Mouse (Mus musculus) neural tube, embryonic 13.5 days (tissue): ENCODE results near the gene Ercc6. TPM values are rescaled to one million over a fixed set of nuclear protein-coding genes. Genes with fewer than 3 reads are reported as not detected.

Experiments
- ATAC-seq: fragments of 200-750 bp; cut with Nextera tagmentation; 2 replicates; pipeline ENCODE4 v1.8.0; 2017; ENCODE audit warnings: low read depth, mild to moderate bottlenecking, moderate TSS enrichment, moderate library complexity
- H3K27ac ChIP-seq: fragments of 300-500 bp; sonication (generic); replicated peaks from 2 replicates; pipeline ENCODE4 v1.5.1; 2015; ENCODE audit warnings: moderate library complexity, mild to moderate bottlenecking, inconsistent platforms
- H3K27me3 ChIP-seq: fragments of 300-500 bp; sonication (generic); 2 replicates; pipeline ENCODE4 v1.6.1; 2015; ENCODE audit warnings: mild to moderate bottlenecking, inconsistent platforms
- H3K36me3 ChIP-seq: fragments of 300-500 bp; sonication (generic); 2 replicates; pipeline ENCODE4 v1.6.1; 2015; ENCODE audit warnings: mild to moderate bottlenecking, inconsistent platforms
- H3K4me1 ChIP-seq: fragments of 300-500 bp; sonication (generic); replicated peaks from 2 replicates; pipeline ENCODE4 v1.6.1; 2015; ENCODE audit warnings: inconsistent platforms
- H3K4me2 ChIP-seq: fragments of 300-500 bp; sonication (generic); 2 replicates; pipeline ENCODE4 v1.6.1; 2015; ENCODE audit warnings: inconsistent platforms, mild to moderate bottlenecking, moderate library complexity
- H3K4me3 ChIP-seq: fragments of 300-500 bp; sonication (generic); 2 replicates; pipeline ENCODE4 v1.5.1; 2015; ENCODE audit warnings: mild to moderate bottlenecking, inconsistent platforms
- H3K9ac ChIP-seq: fragments of 300-500 bp; sonication (generic); 2 replicates; pipeline ENCODE4 v1.6.1; 2015; ENCODE audit warnings: moderate library complexity, mild to moderate bottlenecking, inconsistent platforms
- H3K9me3 ChIP-seq: fragments of 300-500 bp; sonication (generic); 2 replicates; pipeline ENCODE4 v1.6.1; 2016; ENCODE audit warnings: inconsistent platforms
- WGBS: fragments of 180-500 bp; shearing (Covaris S2); methylation state at CpG from one replicate; pipeline ENCODE4 v1.1.7; 2015; 5-methylcytosine and 5-hydroxymethylcytosine counted together
- polyA plus RNA-seq: library from polyadenylated mRNA; unstranded; fragments of >200 nt; fragmentation: Nextera tagmentation; extraction: Ambion mirVana; gene quantifications from 2 replicates; pipeline ENCODE4 v1.2.1, GENCODE M21; 2015

Gene Ercc6
- polyA plus RNA-seq = 25.3 and 26.7 TPM in 2 replicates

DNA sequence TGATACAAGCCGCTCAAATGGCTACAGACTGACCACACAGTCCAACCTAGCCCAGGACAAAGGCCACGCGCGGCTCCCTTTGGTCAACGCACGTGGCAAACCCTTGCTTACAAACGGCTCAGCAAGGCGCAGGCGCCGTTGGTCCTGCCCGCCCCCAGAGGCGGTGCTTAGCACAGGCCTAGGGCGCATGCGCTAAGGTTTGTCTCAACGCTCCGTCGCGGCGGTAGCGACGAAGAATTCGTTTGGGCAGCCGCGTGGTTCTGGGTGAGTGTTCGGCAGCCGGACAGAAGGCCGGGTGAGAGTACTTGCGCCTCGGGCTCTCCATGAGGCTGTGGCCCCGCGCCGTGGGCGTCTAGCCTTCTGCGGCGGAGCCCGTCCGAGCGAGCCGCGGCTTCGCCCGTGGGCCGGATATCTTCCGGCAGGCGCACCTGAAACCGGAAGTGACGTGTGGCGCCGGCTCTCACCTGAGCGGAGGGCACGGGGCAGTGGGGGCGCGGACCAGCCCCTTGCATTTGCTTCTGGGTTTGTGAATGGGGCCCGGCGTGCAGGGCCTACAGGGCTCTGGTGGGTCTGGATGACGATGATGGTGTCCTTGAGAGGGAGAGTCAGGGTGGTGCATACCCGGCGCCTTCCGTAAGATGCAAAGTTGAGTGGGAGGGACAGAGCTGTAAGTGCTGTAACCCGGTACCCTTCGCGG is at the start of gene Ercc6:
TSS of gene Ercc6 (plus strand) at position 186 of the 697 bp plus-strand sequence.
- peak within 1 kb of the TSS; percentile 89 for H3K27ac ChIP-seq

DNA sequence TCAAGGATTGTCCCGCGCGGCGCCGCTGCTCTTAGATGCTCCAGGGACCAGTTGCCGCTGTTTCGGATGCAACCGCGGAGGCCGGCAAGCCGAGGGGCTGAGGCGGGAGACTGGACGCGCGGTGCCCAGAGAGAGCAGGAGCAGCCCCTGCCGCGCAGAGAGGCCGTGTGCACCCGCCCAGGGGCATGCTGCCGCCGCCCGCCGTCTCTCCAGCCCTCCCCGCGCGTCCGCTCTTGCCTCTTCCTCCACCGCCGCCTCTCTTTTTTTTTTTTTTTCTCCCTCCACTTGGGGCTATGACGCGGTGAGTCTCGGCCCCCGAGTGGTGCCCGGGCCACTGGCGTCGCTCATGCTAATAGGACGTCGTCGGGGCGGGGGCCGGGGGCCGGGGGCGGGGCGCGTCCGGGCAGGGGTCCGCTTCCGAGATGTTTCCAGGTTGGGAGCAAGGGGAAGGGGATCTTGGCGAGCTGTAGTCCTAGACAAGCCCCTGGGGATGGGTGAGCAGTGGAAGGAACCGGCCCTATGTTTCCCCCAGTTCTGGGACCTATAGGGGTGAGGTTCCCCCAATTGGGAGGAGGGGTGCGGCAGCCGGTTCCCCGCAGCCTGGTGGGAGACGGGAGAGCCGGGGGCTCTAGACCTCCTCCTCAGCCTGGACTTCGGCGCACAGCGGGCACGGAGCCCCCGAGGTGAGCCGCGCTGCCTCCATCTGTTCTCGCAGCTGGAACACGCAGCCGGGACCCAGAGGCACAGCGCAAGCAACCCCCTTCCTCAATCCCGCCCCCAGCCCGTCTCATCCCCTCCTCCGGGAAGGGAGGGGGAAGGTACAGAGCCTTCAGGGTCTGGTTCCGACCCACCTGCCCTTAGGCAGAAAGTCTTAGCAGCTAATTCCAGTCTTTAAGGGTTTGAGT is 48.5 kb upstream of the Ercc6 start, which contains the start of gene Slc18a3:
TSS of gene Slc18a3 (minus strand) at position 250 of the 905 bp plus-strand sequence.
- Histone ChIP-seq H3K9me3 (no peaks in the 10 kb centered on the region), H3K4me3 (peak within 1 kb of the TSS; percentile 42), H3K36me3 (no peaks in the 10 kb centered on the region), H3K4me2 (peak within 1 kb of the TSS; percentile 63), H3K27ac (peak within 1 kb of the TSS; percentile 56), H3K9ac (peak within 1 kb of the TSS; percentile 53), H3K4me1 (peaks cover 39% of the 10 kb centered on the region), H3K27me3 (peaks cover 97% of the 10 kb centered on the region)
- WGBS = under 1% methylated on average over 51 of the region's 70 CpGs
- ATAC-seq = 0 out of 2 replicates have a peak, but pooled peaks have one; percentile 29

More for the DNA sequence above, at the start of gene Ercc6:
- no peaks in the 10 kb centered on the region for H3K9me3 ChIP-seq
- no peaks in the 10 kb centered on the region for H3K27me3 ChIP-seq
- WGBS = 1% methylated on average over 62 of the region's 62 CpGs
- H3K36me3 ChIP-seq = peaks cover 15% of the 10 kb centered on the region
- peak; percentile 97 for ATAC-seq
- H3K9ac ChIP-seq = peak within 1 kb of the TSS; percentile 76
- H3K4me3 ChIP-seq = peak within 1 kb of the TSS; percentile 73
- H3K4me2 ChIP-seq = peak within 1 kb of the TSS; percentile 86
- H3K4me1 ChIP-seq = peaks cover 22% of the 10 kb centered on the region

GRCm38 (mm10) chr14:32465506-32465870 is 47.8 kb upstream of the Ercc6 start:
- WGBS = 3% methylated on average over 7 of the region's 11 CpGs
- no peaks in the 10 kb centered on the region for H3K36me3 ChIP-seq

GRCm38 (mm10) chr14:32465889-32466288 is 47.4 kb upstream of the Ercc6 start, which contains the start of gene Chat:
TSS of gene Chat (minus strand) at chr14:32465989.
- no peak for ATAC-seq
- H3K4me1 ChIP-seq = peaks cover 39% of the 10 kb centered on the region
- H3K27me3 ChIP-seq = peaks cover 87% of the 10 kb centered on the region
- no peaks in the 10 kb centered on the region for H3K36me3 ChIP-seq
- no peaks in the 10 kb centered on the region for H3K9me3 ChIP-seq
- H3K9ac ChIP-seq = peak within 1 kb of the TSS; percentile 53
- peak within 1 kb of the TSS; percentile 56; the same call in 1 of the 2 replicates for H3K27ac ChIP-seq
- WGBS = 14% methylated on average over 13 of the region's 13 CpGs
- peak within 1 kb of the TSS; percentile 42 for H3K4me3 ChIP-seq
- H3K4me2 ChIP-seq = peak within 1 kb of the TSS; percentile 63

More at GRCm38 (mm10) chr14:32465506-32465870, 47.8 kb upstream of the Ercc6 start:
- no peak for ATAC-seq
- Histone ChIP-seq H3K27me3 (peaks cover 91% of the 10 kb centered on the region), H3K9me3 (no peaks in the 10 kb centered on the region), H3K4me3 (peak overlapping the region; percentile 42), H3K4me1 (peaks cover 39% of the 10 kb centered on the region), H3K9ac (peak overlapping the region; percentile 53), H3K27ac (no peak overlapping the region), H3K4me2 (peak overlapping the region; percentile 63)

DNA sequence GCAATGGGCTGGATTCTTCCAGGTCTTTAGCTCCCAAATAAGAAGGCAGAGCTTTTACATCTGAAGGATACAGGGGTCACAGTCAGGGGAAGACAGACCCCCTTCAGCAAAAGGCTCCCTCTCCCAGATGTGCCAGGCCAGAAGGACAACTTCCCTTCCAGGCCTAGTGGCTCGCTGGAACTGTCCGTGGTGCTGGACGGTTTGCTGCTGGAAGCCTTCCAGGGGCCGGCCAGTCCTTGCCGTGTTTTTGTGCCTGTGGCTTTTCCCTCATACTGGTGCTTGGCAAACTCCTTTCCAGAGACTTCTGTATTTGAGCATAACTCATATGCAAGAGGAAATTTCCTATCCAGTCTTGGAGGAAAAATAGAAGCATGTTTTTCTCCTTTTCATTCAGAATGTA is 45.7 kb upstream of the Ercc6 start:
- H3K4me1 ChIP-seq = peaks cover 39% of the 10 kb centered on the region
- no peaks in the 10 kb centered on the region for H3K9me3 ChIP-seq
- no peaks in the 10 kb centered on the region for H3K36me3 ChIP-seq
- H3K4me3 ChIP-seq = no peak overlapping the region
- H3K27me3 ChIP-seq = peaks cover 70% of the 10 kb centered on the region
- no peak overlapping the region for H3K4me2 ChIP-seq
- no peak overlapping the region for H3K27ac ChIP-seq
- no peak overlapping the region for H3K9ac ChIP-seq
- no peak for ATAC-seq
- 8% methylated on average over 5 of the region's 5 CpGs for WGBS

DNA sequence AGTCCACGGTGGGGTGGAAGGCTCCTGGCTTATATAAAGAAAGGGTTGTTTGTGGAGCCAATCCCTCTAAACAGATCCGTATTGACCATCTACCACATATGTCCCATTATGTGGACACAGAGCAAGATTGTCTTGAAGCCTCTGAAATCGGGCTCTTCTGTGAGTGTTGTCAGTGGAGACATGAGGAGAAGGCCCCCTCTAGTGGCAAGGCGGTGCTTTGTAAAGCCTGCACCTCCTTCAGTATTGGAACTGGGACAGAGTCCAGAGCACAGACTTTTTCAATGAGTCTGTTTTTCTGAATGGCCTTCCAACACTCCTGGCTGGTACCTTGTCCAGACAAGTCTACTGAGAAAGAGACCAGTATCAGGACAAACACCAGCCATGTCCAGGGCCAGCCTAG is 40.3 kb upstream of the Ercc6 start:
- 17% methylated on average over 4 of the region's 4 CpGs for WGBS
- Histone ChIP-seq H3K4me1 (peaks cover 6% of the 10 kb centered on the region), H3K27me3 (peaks cover 25% of the 10 kb centered on the region), H3K36me3 (no peaks in the 10 kb centered on the region), H3K9me3 (no peaks in the 10 kb centered on the region), H3K4me3 (no peak overlapping the region), H3K4me2 (no peak overlapping the region), H3K27ac (no peak overlapping the region), H3K9ac (no peak overlapping the region)
- peak; percentile 63; the same call in 1 of the 2 replicates for ATAC-seq

DNA sequence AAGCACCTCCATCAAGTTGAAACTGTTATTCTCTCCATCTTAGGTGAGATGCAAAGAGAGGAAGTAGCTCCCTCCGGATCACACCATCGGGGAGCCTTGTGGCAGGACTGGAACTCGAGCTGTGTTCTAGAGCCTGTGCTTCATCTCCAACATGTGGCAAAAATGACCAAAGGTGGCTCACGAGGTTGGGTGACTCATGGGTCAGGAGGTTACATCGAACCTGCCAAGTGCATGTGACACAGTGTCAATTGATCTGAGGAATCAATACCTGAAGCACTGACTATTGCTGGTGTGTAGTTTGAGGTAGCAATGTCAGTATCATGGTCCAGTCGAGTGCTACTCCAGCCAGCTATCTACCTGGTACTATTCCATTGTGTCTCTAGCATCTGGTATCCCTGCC is 36.8 kb upstream of the Ercc6 start:
- Histone ChIP-seq H3K4me3 (no peak overlapping the region), H3K4me2 (no peak overlapping the region), H3K27ac (no peak overlapping the region), H3K9ac (no peak overlapping the region), H3K36me3 (no peaks in the 10 kb centered on the region), H3K4me1 (no peaks in the 10 kb centered on the region), H3K27me3 (peaks cover 10% of the 10 kb centered on the region), H3K9me3 (no peaks in the 10 kb centered on the region)
- WGBS = 84% methylated on average over 6 of the region's 6 CpGs
- ATAC-seq = no peak

- 70% methylated on average over 1 of the region's 1 CpGs for WGBS
- ATAC-seq = no peak
- Histone ChIP-seq H3K4me2 (no peak overlapping the region), H3K4me1 (no peaks in the 10 kb centered on the region), H3K9ac (no peak overlapping the region), H3K27me3 (peaks cover 10% of the 10 kb centered on the region), H3K36me3 (no peaks in the 10 kb centered on the region), H3K4me3 (no peak overlapping the region), H3K27ac (no peak overlapping the region), H3K9me3 (no peaks in the 10 kb centered on the region)
Observed at GRCm38 (mm10) chr14:32477581-32477980, 35.7 kb upstream of the Ercc6 start.

DNA sequence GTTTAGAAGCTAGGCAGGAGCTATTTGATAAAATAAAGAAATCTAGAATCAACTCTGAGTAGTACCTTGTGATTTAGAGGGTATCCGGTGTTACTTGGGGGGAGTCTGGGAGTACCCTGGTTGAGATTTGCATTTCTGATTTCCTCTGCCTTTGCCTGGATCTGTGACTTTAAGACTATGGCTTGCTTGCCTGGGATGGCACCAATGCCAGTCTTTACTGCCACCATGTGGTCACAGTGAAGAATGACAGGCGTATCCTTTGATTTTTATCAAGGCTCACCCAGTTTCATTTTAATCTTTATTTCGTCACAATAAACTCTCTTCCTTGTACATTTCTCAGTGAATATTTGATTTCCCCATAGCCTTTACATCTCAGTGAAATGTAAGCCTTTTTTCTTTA is 31.3 kb upstream of the Ercc6 start:
- WGBS = 13% methylated on average over 3 of the region's 3 CpGs
- Histone ChIP-seq H3K9me3 (no peaks in the 10 kb centered on the region), H3K27me3 (peaks cover 6% of the 10 kb centered on the region; the same call in 1 of the 2 replicates), H3K4me1 (no peaks in the 10 kb centered on the region), H3K9ac (no peak overlapping the region), H3K4me2 (no peak overlapping the region), H3K36me3 (no peaks in the 10 kb centered on the region), H3K4me3 (no peak overlapping the region), H3K27ac (no peak overlapping the region)
- ATAC-seq = no peak

DNA sequence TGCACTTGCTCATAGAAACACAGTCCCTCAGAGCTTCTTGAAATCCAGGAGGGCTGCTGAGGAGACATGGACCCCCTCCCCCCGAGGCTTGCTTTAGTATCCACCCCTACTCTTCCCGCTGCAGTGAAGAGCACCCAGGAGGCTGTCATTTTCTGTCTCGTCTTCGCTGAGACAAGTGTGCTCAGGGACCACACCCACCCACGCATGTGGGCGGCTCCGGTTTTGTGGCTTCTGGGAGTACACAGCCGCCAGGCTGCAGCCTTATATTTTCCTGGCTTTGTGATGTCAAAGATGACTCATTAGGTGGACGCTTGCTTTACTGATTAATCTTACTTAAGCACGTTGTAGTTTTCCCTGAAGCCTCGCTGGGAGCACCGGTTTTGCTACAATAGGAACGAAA is 20.8 kb upstream of the Ercc6 start:
- Histone ChIP-seq H3K4me1 (peaks cover 5% of the 10 kb centered on the region; the same call in 1 of the 2 replicates), H3K27ac (no peak overlapping the region), H3K4me2 (peak overlapping the region; percentile 52), H3K27me3 (peaks cover 23% of the 10 kb centered on the region), H3K9ac (0 out of 2 replicates have a peak overlapping the region, but pooled peaks have one; percentile 54), H3K4me3 (peak overlapping the region; percentile 25), H3K9me3 (no peaks in the 10 kb centered on the region), H3K36me3 (no peaks in the 10 kb centered on the region)
- no peak for ATAC-seq
- 19% methylated on average over 13 of the region's 13 CpGs for WGBS

GRCm38 (mm10) chr14:32496115-32496850 is 17.0 kb upstream of the Ercc6 start:
- WGBS = 75% methylated on average over 8 of the region's 8 CpGs
- no peak overlapping the region for H3K27ac ChIP-seq

More at GRCm38 (mm10) chr14:32496115-32496850, 17.0 kb upstream of the Ercc6 start:
- ATAC-seq = no peak
- no peak overlapping the region for H3K4me2 ChIP-seq
- no peak overlapping the region for H3K9ac ChIP-seq
- no peak overlapping the region for H3K4me3 ChIP-seq
- no peaks in the 10 kb centered on the region for H3K9me3 ChIP-seq
- peaks cover 5% of the 10 kb centered on the region; the same call in 1 of the 2 replicates for H3K4me1 ChIP-seq
- H3K27me3 ChIP-seq = peaks cover 21% of the 10 kb centered on the region
- H3K36me3 ChIP-seq = no peaks in the 10 kb centered on the region
